Mouse (Mus musculus) kidney, adult 8-10 months (tissue): ENCODE measurements at regions not wholly inside any gene's neighbourhood (a gene's known extent, or its start where the extent isn't known, plus 50 kb on each side); places are given as distances from the start of the nearest gene placed in this dataset.

Experiments
- DNase-seq, 2 experiments: peaks; one replicate each; pipeline ENCODE4 v3.0.0; 2022

DNA sequence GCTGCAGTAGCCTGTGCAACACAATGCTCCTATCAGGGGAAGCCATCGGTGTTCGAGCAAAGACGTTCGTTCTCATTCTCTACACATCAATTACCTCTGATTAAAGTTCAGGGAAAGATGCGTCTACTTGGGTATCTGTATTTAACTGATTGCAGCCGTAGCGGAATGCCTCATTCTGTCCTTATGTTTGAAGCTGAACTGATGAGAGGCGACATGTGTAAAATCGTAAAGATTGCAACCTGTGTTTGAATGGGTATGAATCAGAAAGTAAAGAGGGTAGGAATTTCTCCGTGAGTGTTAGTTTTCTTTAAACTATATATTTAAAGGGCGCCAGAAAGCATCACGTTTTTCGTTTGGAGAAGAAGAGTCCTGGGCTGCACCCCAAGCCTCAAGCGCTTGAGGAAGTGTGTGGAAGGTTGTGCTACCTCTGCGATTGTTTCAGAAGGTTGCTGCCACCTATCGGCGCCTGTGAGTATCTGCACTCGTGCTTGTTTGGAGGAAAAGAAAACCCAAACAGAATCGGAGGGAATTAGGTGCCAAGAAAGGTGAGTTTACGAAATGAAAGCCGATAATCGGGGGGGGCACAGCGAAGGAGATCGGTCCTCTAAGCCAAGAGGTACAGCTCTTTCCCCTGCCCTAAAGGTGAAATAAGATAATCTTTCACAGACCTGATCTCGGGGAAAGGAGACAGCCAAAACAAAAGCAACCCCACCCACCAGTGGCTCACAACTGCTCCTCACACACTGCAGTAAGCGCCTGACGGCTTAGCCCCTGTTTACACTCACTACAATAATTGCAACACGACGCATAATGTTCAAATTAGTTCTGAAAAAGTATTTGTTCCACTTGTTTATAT, 346.4 kb upstream of the Prkcq start:
- peak; percentile 20 to 34 for DNase-seq

DNA sequence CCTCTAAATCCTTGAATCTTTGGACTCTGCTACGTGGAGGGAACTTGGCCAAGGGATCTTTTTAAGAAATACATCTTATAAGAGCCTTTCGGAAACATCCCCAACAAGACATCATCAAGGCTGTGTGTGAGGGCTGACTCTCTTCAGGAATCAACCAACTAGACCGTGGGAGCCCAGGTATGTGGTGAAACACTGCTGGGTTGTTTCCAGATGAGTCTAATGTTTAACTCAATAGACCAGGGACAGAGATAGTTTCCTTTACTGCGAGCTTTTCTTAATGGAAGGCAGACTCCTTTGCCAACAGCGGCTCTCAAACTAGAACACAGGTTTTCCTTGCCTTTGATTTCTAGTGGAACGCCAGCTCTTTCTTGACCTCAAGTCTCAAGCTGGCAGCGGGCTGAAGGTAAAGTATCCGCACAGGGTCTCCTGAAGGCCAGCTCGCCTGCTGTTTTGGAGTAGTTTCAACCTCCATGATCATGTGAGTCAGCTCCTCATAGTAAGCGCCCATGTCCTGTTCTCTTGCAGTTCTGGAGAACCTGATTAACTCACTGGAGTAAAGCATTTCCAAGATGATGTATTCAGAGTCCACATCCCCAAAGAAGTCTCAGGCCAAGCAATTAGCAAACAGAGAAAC, 345.7 kb upstream of the Prkcq start:
- DNase-seq = peak; percentile 41 to 62

DNA sequence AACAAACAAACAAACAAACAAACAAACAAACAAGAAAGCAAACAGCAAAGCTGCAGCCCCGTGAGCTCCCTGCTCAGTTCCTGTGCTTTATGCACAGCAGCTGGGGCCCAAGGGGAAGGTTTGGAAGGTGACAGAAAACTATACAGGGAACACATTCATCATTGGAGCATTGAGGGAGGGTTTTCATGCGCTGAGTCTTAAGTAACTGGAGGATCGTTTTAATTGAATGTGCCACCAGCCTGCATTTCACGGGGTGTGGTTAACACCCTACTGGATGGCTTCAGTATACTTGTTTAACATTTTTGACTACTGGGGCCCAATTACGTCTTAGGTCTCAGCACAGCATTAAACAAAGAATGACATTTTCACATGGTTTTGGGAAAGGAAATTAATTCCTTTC, 331.9 kb upstream of the Prkcq start:
- no peak for DNase-seq

DNA sequence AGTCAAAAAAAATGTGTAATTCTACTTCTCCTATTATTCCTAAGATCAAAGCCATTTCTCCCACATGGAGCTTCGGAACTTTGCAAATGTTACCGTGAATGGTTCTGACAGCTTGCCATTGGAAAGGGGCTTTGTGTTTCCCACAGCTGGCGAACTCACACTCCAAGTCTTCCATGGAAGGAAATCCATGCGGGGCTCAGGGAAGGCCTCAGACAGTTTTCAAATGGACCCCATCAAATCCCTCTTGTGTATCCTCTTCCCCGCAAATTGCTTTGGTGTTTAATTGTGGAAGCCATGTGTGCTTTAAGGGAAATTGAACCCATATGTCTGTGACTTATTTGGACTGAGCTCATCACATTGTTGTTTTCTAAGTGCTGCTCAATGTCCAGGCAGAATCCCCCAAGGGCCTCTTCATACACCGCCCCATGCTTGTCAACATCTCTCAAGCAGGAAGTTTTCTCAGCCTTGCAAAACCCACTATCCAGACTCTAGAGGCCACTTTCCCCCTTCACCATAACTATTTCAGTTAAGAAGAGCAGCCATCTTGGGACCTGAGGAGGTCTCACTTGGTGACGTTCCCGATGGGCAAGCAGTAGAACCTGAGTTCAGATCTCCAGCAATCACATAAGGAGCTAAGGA, 310.1 kb upstream of the Prkcq start:
- no peak for DNase-seq

DNA sequence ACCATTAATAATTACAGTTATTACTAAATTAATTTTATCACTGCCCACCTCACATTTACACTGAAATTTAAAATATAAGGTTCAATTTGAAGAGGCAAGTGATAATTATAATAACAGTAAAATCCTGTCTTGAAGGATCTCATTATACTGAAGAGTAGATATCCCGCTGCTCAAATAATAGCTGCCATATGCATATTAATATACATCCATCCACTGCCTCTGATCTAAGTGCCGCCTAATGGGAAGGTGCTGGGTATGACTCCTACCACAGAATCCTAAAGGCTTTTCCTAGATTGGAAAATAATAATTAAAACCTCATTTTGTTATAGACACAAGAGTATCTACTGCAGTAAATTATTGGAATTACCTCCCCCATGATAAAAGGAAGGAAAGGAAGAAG, 307.5 kb upstream of the Prkcq start:
- no peak for DNase-seq

DNA sequence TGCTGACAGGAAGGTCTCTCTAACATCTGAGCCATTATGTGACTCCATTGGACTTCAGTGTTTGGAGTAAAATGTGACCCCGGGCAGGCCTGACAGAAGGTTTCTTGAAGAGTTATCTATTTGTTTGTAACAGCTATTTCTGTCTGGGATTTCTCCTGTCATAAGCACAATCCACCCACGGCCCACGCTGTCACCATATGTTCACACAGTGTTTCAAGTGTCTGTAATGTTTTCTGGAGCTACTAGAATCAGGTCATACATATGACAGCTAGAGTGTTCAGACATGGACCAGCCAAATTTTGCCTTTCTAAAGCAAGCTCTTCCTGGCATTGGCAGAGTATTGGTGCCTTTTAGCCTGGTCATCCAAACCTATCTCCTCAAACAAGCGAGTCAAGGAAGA, 297.6 kb upstream of the Prkcq start:
- no peak for DNase-seq

DNA sequence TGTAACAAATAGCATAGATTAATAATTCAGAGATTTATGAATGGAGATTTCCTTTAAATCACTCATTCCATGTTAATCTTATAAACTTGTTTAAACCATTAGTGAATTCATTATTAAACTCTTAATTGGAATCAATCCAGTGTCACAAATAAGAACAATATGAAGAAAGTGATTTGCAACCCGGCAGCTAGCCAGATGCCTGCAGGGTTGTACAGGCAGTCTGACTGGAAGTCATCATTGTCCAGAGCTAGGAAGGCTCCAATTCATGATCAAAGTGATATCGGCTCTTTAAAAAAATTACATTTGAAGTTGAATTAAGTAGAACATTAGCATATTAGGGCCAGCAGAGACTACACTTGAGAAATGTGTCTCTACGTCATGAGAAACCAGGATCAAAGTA, 270.0 kb upstream of the Prkcq start:
- DNase-seq = no peak

DNA sequence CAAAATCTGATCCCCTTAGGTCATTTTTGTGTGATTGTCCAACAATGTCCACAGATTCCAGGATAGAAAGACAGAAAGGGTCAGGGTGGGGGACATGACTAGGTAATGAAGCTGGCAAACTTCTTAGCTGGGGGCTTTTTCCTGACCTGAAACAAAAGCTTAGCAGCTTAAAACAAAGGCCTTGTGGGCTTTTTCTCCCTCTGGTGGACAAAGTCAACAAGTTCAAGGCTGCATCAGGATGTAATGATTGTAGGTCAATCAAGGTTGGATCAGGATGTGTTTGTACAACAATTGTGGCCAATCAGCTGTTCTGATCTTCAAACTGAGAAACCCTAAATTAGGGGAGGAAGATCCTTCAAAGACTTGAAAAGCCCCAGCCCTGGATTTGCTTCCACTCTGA, 252.0 kb upstream of the Prkcq start:
- DNase-seq = no peak

DNA sequence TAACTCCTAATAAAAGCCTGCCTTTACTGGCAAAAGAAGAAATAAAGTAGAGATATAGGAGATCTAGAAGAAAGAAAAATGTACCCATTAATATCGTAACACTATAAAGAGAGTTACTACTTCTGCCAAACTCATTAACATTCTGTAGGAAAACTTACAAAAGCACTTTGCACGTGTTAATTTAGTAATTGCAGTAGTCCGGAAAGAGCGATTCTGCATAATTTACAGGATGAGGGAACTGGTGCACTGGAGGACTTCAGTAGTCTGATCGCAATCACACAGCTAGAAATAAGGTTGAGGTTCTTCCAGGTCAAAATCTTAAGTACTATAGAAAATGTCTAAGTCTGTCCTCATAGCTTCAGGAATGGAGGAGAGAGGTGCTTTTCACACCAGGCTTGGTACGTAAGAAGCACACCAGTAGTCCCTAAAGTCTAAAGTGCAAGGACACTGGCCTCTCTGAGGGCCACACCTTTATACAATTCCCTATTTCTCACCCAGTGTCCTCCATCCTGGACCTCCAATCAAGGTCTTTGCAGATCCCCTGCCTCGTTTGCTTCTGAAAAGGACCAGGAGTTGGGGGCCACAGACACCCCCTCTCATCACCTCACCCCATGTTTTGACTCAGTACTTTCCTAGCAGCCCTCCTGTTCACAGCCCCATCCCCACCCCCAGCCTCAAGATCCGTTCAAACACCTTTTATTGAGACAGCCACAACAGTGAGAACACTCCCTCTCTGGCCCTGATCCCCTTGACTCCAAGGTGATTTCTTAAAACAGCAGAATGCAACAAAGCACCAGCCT, 251.0 kb upstream of the Prkcq start:
- no peak for DNase-seq

DNA sequence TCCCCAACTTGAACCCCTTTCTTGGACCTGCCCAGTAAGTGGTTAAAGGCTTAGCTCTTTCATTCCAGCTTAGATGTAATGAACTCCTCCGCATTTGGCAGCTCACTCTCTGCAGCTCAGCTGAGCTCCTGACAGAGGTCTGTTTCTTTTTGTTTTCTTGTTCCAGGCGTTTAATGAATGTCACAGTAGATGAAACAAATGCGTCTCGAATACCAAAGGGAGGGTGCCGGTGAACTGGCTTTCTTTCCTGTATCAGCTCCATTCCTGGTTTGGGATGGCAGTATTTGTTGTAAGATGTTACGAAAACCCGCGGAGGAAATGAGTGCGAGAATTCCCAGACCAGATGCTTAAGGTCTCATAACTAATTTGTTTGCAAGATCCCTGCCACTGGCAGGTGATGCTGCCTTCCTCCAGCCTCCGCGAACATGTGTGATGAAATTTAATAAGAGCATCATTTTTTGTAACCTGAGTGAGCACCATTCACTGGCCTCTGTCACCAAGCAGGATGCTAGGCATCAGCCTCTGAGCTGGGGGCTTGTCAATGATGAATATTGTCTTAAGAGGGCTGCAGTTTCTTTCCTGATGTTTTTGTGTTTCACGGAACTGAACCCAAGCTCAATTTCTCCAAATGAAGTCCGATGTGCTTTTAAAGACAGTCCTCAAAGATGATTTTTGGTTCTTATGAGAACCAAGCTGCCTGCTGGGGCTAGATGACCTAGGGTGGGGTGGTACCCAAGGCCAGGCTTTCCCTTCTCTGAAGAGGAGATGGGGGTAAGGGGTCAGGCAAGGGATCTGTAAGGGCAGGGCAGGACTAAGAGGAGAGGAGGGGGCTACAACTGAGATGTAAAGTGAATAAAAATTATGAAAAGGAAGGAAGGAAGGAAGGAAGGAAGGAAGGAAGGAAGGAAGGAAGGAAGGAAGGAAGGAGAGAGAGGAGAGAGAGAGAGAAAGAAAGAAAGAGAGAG, 250.1 kb upstream of the Prkcq start:
- DNase-seq = no peak

DNA sequence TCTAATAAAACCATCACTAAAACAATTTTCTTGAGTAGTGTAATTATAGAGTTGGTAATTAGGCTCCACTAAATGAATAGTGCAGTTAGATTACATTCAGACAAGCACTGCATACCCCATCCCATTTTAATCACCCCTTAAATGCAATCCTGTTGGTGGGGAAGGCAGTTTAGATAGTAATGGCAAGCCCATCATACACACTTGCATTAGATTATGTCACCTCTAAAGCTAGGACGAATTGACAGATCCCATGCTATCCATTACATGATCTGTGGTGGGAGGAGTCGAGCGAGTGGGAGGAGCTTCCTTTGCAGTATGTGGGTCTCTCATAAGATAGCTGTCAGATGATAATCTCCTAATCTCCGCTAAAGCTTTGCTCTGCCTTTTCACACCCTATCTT, 247.9 kb upstream of the Prkcq start:
- DNase-seq = no peak

DNA sequence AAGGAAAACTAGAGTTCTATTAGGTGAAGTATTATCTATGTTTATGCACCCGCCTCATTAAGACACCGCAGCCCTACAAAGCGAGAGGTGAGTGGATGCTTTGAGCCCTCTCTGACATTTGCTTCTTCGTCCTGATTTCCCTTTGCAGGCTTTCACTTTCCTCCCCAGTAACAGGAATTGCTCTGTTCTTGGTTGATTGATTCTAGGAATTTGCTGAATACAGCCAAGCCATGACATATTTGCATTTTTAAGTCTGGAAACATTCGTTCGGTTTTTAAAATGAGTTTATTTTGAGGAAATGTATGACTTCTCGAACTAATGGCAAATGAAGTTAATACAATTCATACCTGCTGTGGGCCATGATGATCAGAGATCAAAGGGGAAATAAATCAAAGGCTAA, 246.5 kb upstream of the Prkcq start:
- DNase-seq = no peak

DNA sequence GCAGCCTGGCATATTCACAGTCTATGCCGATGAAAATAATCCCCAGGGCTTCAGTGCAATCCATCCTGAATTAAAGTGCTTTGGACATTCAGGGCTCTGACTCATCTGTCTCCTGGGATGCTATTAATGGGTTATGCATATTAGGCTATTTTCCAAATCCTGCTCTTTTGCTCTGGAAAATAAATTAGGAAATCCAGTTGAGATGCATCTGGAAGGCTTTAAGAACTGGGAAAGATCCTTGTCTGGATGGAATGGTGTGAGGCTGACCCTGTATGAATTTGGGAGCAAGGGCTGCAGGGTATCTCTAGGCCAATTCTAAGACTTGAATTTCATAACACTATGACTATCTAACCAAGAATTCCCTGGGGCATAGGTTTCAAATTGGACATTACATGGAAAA, 234.5 kb upstream of the Prkcq start:
- DNase-seq = no peak

DNA sequence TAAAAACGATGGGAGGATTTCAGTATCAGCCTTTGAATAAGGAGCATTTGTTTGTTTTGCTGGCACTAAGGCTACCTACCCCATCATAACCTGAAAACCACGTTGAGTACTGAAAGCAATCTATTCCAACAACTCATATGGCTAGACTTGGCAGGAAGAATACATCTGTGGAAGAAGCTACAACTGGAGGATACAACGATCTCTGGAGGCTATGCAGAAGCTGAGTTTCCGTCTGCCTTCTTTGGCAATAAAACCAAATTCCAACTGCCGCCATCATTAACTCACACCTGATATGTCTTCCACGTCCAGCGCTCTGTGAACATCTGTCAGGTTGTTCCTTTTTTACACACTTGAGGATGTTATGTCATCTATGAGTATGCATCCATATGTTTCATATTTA, 206.7 kb upstream of the Prkcq start:
- DNase-seq = no peak

DNA sequence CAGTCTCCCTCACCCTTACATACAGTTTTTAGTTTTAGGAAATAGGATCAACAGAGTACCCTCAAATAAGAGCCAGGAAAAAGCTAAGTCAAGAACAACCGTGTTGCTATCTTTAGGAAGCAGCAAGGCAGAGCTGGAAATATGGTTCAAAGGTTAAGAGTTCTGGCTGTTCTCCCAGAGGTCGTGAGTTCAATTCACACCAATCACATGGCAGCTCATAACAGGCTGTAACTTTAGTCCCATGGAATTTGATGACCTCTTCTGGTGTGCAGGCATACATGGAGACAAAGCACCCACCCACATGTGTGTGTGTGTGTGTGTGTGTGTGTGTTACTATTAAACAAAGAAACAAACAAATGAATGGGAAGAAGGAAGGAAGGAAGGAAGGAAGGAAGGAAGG, 205.0 kb upstream of the Prkcq start:
- peak; percentile 50 to 60 for DNase-seq

DNA sequence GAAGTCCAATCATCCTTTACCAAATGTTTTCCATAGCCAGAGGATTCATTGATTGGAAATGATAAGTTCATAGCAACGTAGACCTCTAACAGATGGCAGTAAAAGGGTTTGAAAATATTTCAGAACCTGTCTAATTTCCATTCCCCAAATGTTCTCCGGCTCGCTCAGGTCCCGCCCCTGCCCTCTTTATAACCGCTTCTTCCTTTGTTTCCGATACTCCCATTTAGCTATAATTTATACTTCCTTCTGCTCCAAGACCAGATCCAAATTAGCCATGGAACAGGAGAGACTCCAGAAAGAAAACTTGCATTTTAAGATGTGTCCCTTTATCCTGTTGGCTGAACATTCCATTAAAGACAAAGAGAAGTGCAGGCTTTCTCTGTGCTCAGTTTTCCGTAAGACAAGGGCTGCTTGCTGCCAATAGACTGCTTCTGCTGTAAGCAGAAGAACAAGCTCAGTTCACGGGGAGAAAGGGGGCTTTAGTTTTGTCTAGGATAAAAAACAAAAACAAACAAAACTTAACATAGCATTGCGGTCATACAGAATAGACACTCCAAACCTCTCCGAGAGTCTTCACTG, 202.7 kb upstream of the Prkcq start:
- DNase-seq = no peak

DNA sequence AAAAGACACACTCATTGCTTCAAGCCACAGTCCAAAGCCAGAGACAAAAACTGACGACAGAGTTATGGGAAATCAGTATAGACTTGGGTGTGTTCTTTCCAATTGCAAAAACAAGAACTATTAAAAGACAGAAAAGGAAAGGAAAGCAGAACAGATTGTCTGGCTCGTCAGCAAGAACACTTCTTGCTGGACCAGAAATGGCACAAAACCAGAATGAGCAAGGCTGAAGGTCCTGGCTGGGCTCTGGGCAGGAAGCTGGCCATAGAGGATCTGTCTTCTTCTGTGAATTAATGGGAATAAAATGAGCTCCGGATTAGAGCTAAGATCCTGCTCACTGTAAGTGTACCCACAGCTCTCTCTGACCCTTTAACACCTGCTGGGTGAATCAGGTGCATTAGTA, 199.9 kb upstream of the Prkcq start:
- DNase-seq = no peak

DNA sequence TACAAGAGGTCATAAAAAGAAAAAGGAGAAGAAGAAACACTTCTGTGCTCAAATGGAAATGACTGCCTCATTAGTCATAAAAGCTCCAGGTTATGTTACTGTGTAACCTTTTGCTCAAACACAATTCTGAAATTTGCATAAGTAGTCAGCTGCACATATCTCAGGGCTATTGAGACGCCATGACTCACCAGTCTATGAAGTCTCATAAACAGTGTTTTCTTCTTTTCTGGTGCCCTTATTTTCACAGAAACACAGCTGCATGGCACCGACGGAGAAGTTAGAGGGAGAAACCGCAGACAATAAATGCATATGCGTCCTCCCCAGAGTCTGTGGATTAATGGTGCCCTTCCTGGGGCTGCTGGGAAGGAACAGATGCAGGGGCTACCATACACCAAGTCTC, 193.1 kb upstream of the Prkcq start:
- DNase-seq = peak in 1 of 2 experiments; percentile 4

DNA sequence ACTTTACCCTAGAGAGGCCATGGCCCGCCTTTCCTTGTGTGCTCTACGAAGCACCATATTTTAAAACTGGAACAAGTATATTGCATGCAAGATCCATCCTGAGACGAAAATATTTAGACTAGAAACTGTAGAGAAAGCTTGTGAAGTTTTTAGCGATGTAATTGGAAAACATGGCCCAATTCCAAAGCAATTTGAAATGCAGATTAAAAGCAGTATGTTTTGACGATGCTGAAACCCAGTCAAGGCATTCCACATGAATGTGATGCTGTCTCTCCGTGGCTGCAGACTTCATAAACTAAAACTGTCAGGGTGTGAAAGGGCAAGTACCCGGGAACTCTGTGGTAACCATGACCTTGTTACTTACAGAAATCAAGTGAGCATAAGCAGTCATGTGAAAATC, 185.8 kb upstream of the Prkcq start:
- no peak for DNase-seq

DNA sequence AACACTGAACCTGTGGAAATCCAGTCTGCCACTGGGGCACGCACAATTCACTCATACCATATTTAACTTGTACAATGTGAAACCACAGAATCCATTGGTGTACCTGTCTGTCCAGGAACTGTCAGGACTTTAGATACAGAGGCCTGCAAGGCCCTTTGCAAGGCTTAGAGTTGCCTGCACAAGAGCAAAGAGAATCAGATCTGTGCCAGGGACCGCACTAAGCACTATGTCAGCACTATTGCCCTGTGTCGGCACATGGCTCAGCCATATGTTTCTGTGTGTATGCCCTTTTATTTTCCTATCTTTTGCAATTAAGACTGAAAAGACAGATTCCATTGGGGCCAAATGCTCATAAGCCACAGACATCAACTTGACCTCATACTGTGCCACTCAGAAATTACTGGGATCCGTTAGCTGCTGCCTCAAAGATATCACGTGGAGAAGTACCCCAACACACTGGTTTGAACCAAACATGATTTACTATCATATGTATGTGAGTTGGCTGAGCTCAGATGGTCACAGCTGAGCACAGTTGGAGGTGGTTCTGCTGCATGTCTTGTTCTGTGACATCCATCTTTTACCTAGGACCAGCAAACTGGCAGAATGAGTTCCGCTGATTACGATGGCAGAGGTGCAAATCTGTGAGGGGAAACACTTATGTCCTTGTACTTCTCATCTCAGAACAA, 181.7 kb upstream of the Prkcq start:
- no peak for DNase-seq

DNA sequence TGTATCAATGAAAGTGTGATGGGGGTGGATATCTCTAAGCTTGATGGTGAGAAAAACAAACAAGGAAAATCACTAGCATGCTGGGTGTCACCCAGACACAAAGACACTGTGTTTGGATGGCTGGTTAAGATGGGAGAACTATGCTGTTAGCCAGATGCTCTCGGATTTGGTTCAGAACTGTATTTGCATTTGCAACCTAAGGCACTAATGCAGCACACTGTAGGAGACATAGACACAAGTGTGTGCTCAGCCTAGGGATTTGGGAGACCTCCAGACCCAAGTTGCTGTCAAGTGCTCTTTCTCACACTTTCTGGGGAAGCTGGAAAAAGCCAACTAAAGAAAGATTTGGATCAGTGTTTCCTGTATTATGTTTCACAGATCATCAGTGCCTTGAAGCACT, 173.1 kb upstream of the Prkcq start:
- DNase-seq = no peak
